Mouse (Mus musculus) G1E (cell line): Measurements from ENCODE around the gene Trak1. TPM values are rescaled to one million over a fixed set of nuclear protein-coding genes. Genes with fewer than 3 reads are reported as not detected.

Experiments
- ATAC-seq: 2 replicates; pipeline ENCODE4 v1.8.0; 2016; ENCODE audit warnings: mild to moderate bottlenecking; ENCODE audit not compliant: insufficient number of reproducible peaks, poor library complexity, low FRiP score, severe bottlenecking; ENCODE audit errors: extremely low read depth
- DNase-seq: peaks from one replicate; pipeline ENCODE4 v3.0.0; 2012; ENCODE audit warnings: low spot score
- H3K27me3 ChIP-seq: 2 replicates; pipeline ENCODE4 v1.6.1; 2012; ENCODE audit warnings: mild to moderate bottlenecking, low read length, inconsistent platforms; ENCODE audit not compliant: insufficient read depth
- H3K36me3 ChIP-seq: replicated peaks from 2 replicates; pipeline ENCODE3; 2012; ENCODE audit warnings: mild to moderate bottlenecking, inconsistent platforms
- H3K4me1 ChIP-seq: 2 replicates; pipeline ENCODE4 v1.6.1; 2012; ENCODE audit warnings: low read depth, low read length, inconsistent platforms, mixed read lengths; ENCODE audit not compliant: insufficient read depth
- H3K4me3 ChIP-seq: 2 replicates; pipeline ENCODE4 v1.5.1; 2012; ENCODE audit warnings: low read depth, mild to moderate bottlenecking, inconsistent platforms, low read length, moderate library complexity, mixed read lengths
- H3K9me3 ChIP-seq: replicated peaks from 2 replicates; pipeline ENCODE4 v1.6.1; 2012; ENCODE audit warnings: inconsistent platforms
- CTCF ChIP-seq: IDR thresholded peaks from 2 replicates; pipeline ENCODE4 v1.5.1; 2012; ENCODE audit warnings: low read depth, low read length, inconsistent platforms, mixed read lengths
- GATA1 ChIP-seq: IDR thresholded peaks from 2 replicates; pipeline ENCODE4 v1.6.1; 2012; ENCODE audit warnings: borderline replicate concordance, low read length, inconsistent platforms, mixed read lengths
- GATA2 ChIP-seq: IDR thresholded peaks from 2 replicates; pipeline ENCODE4 v1.6.1; 2012; ENCODE audit warnings: low read depth, low read length, inconsistent platforms, borderline replicate concordance
- POLR2AphosphoS5 ChIP-seq: IDR thresholded peaks from 2 replicates; pipeline ENCODE4 v1.6.1; 2012; ENCODE audit warnings: low read depth, low read length, inconsistent platforms; ENCODE audit not compliant: insufficient replicate concordance
- TAL1 ChIP-seq: conservative IDR thresholded peaks from 2 replicates; pipeline ENCODE4 v1.6.1; 2012; ENCODE audit warnings: low read depth, low read length, inconsistent platforms, mixed read lengths
- polyA plus RNA-seq: library from polyadenylated mRNA; stranded (reverse); fragments of >175 nt; gene quantifications from 2 replicates; pipeline ENCODE4 v1.2.3, GENCODE M21; 2012
- total RNA-seq, 2 experiments: library from RNA; stranded (forward) in 1 of 2; stranded (reverse) in 1 of 2; fragments of 200-1000 nt in 1 of 2; fragments of >200 nt in 1 of 2; fragmentation: Nextera tagmentation in 1 of 2; gene quantifications; 2 replicates each; pipeline ENCODE4 v1.2.3; 2014 to 2017

The Trak1 gene
- total and polyA plus RNA-seq, 3 experiments, result 13.6 to 35.7 (median 21.3) TPM

DNA sequence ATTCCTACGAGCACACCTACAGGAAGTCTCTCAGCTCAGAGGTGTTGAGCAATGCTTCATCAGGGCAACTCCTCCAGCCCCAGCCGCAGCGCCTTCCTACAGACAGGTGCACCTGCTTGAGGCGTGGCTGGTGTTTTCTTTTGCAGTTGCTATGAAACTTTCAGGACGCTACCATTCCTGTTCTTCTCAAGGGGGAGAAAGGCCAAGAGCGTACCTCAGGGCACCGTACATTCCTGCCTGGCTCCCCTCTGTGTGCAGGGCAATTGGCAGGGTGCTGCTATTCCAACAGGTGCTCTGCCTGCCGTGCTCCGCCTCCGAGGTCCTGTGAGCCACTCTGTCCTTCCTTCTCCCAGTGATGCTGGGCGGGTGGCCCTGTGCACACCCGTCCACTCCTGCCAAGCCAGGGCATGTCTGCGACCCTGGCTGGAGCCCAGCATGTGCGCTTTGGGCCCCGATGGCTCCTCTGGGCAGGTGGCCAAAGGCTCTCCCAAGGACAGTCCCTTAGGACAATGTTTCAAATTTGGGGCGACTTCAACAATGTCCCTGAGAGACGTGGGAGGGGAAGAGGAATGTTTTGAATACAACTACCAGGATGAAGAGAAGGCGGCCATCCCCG, 118.4 kb downstream of the Trak1 start:
- no peak for ATAC-seq
- H3K27me3 ChIP-seq, result peaks cover 2% of the 10 kb centered on the region; the same call in 1 of the 2 replicates
- H3K36me3 ChIP-seq, result peaks cover 39% of the 10 kb centered on the region
- no peak for DNase-seq
- no peak overlapping the region for H3K4me3 ChIP-seq
- no peak for TF ChIP-seq GATA2
- TF ChIP-seq GATA1, result no peak
- no peak for TF ChIP-seq TAL1
- TF ChIP-seq POLR2AphosphoS5, result no peak
- no peak for TF ChIP-seq CTCF
- H3K9me3 ChIP-seq, result 0 out of 2 replicates have a peak, but pooled peaks cover 2% of the 10 kb centered on the region
- H3K4me1 ChIP-seq, result peaks cover 38% of the 10 kb centered on the region

GRCm38 (mm10) chr9:121416460-121416859, 119.2 kb downstream of the Trak1 start:
- DNase-seq (no peak), ATAC-seq (no peak)
- 0 out of 2 replicates have a peak, but pooled peaks cover 2% of the 10 kb centered on the region for H3K9me3 ChIP-seq
- H3K4me1 ChIP-seq, result peaks cover 39% of the 10 kb centered on the region
- peaks cover 41% of the 10 kb centered on the region for H3K36me3 ChIP-seq
- no peak for TF ChIP-seq POLR2AphosphoS5
- no peak for TF ChIP-seq GATA1
- TF ChIP-seq CTCF, result no peak
- TF ChIP-seq TAL1, result no peak
- TF ChIP-seq GATA2, result no peak
- peaks cover 2% of the 10 kb centered on the region; the same call in 1 of the 2 replicates for H3K27me3 ChIP-seq
- no peak overlapping the region for H3K4me3 ChIP-seq

GRCm38 (mm10) chr9:121416872-121417637, 119.8 kb downstream of the Trak1 start:
- Histone ChIP-seq H3K27me3 (peaks cover 2% of the 10 kb centered on the region; the same call in 1 of the 2 replicates), H3K4me3 (no peak overlapping the region), H3K9me3 (0 out of 2 replicates have a peak, but pooled peaks cover 2% of the 10 kb centered on the region), H3K36me3 (peaks cover 47% of the 10 kb centered on the region), H3K4me1 (peaks cover 41% of the 10 kb centered on the region)
- ATAC-seq (no peak), DNase-seq (no peak)
- TF ChIP-seq GATA2 (no peak), CTCF (no peak), TAL1 (no peak), POLR2AphosphoS5 (no peak), GATA1 (no peak)

DNA sequence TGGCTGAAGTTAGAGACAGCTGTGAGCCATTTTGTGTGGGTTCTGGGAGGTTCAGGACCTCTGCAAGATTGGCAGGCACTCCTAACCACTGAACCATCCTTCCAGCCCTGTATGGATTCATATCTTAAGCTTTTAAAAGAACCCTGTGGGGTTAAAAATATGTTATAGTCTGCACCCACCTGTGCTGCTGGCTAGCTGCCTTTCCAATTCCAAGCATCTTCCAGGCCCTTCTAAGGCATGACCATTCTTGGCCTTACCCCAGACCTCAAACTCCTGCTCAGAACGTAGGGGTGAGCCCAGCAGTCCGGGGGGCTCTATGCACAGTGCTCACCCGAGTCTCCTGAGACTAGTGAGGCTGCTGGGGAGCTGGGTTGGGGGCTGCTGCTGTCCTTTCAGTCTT, 121.7 kb downstream of the Trak1 start:
- ATAC-seq (no peak), DNase-seq (no peak)
- peaks cover 49% of the 10 kb centered on the region for H3K4me1 ChIP-seq
- 0 out of 2 replicates have a peak, but pooled peaks cover 2% of the 10 kb centered on the region for H3K9me3 ChIP-seq
- H3K4me3 ChIP-seq, result no peak overlapping the region
- H3K27me3 ChIP-seq, result peaks cover 2% of the 10 kb centered on the region; the same call in 1 of the 2 replicates
- peaks cover 41% of the 10 kb centered on the region for H3K36me3 ChIP-seq
- TF ChIP-seq GATA2 (no peak), TAL1 (no peak), CTCF (no peak), POLR2AphosphoS5 (no peak), GATA1 (no peak)

DNA sequence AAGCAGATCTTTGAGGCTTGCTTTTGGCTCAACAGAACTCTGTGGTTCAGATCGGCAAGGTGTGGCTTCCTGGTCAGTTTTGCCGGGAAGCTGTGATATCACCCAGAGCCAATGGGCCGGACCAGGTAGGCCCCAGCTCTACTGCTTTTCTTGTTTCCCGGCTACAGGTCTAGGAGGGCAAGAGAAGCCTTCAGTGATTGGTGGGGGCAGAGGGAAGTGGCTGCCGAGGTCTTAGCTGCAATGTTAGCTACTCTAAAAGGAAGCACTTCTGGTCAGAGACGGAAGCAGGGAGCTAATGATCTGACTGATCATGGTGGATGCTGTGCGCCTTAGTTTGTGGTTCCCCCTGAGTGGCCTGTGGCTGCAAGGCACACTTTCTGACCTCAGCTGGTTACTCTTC, 122.3 kb downstream of the Trak1 start:
- H3K4me1 ChIP-seq, result peaks cover 51% of the 10 kb centered on the region
- ATAC-seq (no peak), DNase-seq (no peak)

GRCm38 (mm10) chr9:121420817-121421216, 123.5 kb downstream of the Trak1 start:
- Histone ChIP-seq H3K4me1 (peaks cover 55% of the 10 kb centered on the region), H3K27me3 (peaks cover under 1% of the 10 kb centered on the region; the same call in 1 of the 2 replicates), H3K4me3 (no peak overlapping the region), H3K9me3 (0 out of 2 replicates have a peak, but pooled peaks cover 2% of the 10 kb centered on the region), H3K36me3 (peaks cover 36% of the 10 kb centered on the region)
- DNase-seq, result no peak
- ATAC-seq, result no peak
- TF ChIP-seq POLR2AphosphoS5, result no peak
- no peak for TF ChIP-seq CTCF
- TF ChIP-seq GATA2, result no peak
- no peak for TF ChIP-seq TAL1
- no peak for TF ChIP-seq GATA1

More for the DNA sequence above, 122.3 kb downstream of the Trak1 start:
- Histone ChIP-seq H3K36me3 (peaks cover 44% of the 10 kb centered on the region), H3K27me3 (peaks cover 2% of the 10 kb centered on the region; the same call in 1 of the 2 replicates), H3K9me3 (0 out of 2 replicates have a peak, but pooled peaks cover 2% of the 10 kb centered on the region), H3K4me3 (no peak overlapping the region)
- TF ChIP-seq GATA1 (no peak), CTCF (no peak), GATA2 (no peak), POLR2AphosphoS5 (no peak), TAL1 (no peak)
